Comparison of ENCODE assay signal across 8 mouse cellular contexts in genomic region chr4:59569538-59569937, GRCm38 (mm10). TPM values are rescaled to one million over a fixed set of nuclear protein-coding genes. Genes with fewer than 3 reads are reported as not detected.
DNase-seq lines count a peak whose midpoint lies in the region; ATAC-seq and TF ChIP-seq lines count a peak whose summit lies in the region.

No protein-coding gene starts in this region.

- no peak for TF ChIP-seq EP300 in CH12.LX (IDR thresholded peaks at IDR 0.05; ENCODE audit: low read length)

- H3K79me2 ChIP-seq in CH12.LX (replicated peaks; ENCODE audit: control insufficient read depth, extremely low read depth, insufficient read depth, poor library complexity, severe bottlenecking): no peaks in the 10 kb centered on the region

- TF ChIP-seq POLR2A in CH12.LX (IDR thresholded peaks at IDR 0.05; ENCODE audit: low read depth, low read length): no peak
- no peak for TF ChIP-seq POLR2A in bone marrow, adult 2 months (IDR thresholded peaks at IDR 0.05; ENCODE audit: borderline replicate concordance, control insufficient read depth, low read depth, low read length)

- in situ Hi-C loops in CH12.LX (cut with MboI; ENCODE audit: low pct_ligation_motif_present, low pct_unique_long_range_greater_than_20kb, low sequenced_read_pairs): loop anchor here (5.0 kb wide), 1 partner anchor 202 kb away; no protein-coding TSS in a partner anchor

- no peak overlapping the region for H3K27ac ChIP-seq in CH12.LX (ENCODE audit: insufficient read depth, low read depth)
- no peak overlapping the region for H3K27ac ChIP-seq in bone marrow, adult 2 months (ENCODE audit: control insufficient read depth, insufficient read depth, low read depth, low read length, poor library complexity)
- no peak overlapping the region for H3K27ac ChIP-seq in embryonic facial prominence, embryonic 14.5 days (replicated peaks; ENCODE audit: low read depth, low read length)
- H3K27ac ChIP-seq in lung, embryonic 15.5 days: no peak overlapping the region

- peak overlapping the region; percentile 77 for H3K4me2 ChIP-seq in CH12.LX (ENCODE audit: insufficient read depth, low read depth, poor library complexity, severe bottlenecking)
- no peak overlapping the region for H3K4me2 ChIP-seq in embryonic facial prominence, embryonic 14.5 days (ENCODE audit: low read depth, low read length)
- H3K4me2 ChIP-seq in lung, embryonic 15.5 days: no peak overlapping the region

- peak overlapping the region; percentile 40; the same call in 1 of the 2 replicates for H3K9ac ChIP-seq in CH12.LX (ENCODE audit: insufficient read depth, low read depth)
- H3K9ac ChIP-seq in embryonic facial prominence, embryonic 14.5 days (ENCODE audit: low read depth, low read length): peak overlapping the region; percentile 3; the same call in 1 of the 2 replicates
- H3K9ac ChIP-seq in lung, embryonic 15.5 days: no peak overlapping the region

- H3K4me1 ChIP-seq in CH12.LX (ENCODE audit: control insufficient read depth in 1 of 2, insufficient read depth in 2 of 2): peaks cover 0 to 10% of the 10 kb centered on the region in 2 experiments; a peak in 1 of 4 replicates
- no peaks in the 10 kb centered on the region; the same call in 1 of the 2 replicates for H3K4me1 ChIP-seq in bone marrow, adult 2 months (ENCODE audit: control insufficient read depth, insufficient read depth, low read length)
- no peaks in the 10 kb centered on the region for H3K4me1 ChIP-seq in embryonic facial prominence, embryonic 14.5 days (ENCODE audit: control insufficient read depth, insufficient read depth, low read length)
- no peaks in the 10 kb centered on the region for H3K4me1 ChIP-seq in lung, embryonic 15.5 days

- under 1% methylated on average over 7 of the region's 7 CpGs for WGBS in bone marrow, adult 2 months
- 2% methylated on average over 7 of the region's 7 CpGs for WGBS in embryonic facial prominence, embryonic 14.5 days
- 1% methylated on average over 7 of the region's 7 CpGs for WGBS in lung, embryonic 15.5 days

- H3K36me3 ChIP-seq in CH12.LX (replicated peaks in 1 of 2; ENCODE audit: control insufficient read depth in 1 of 2, insufficient read depth in 1 of 2, low read length in 1 of 2): no peaks in the 10 kb centered on the region
- H3K36me3 ChIP-seq in embryonic facial prominence, embryonic 14.5 days (ENCODE audit: control insufficient read depth, insufficient read depth, low read length): no peaks in the 10 kb centered on the region
- no peaks in the 10 kb centered on the region for H3K36me3 ChIP-seq in lung, embryonic 15.5 days

- TF ChIP-seq RAD21 in CH12.LX (IDR thresholded peaks at IDR 0.05; ENCODE audit: low read depth, low read length): peak; percentile 97

- intact Hi-C loops in heart, postnatal 10 days (cut with DNase I): loop anchor here (1.0 to 2.0 kb wide), 3 partner anchors 188 to 473 kb away; no protein-coding TSS in a partner anchor

- TF ChIP-seq CTCF in CH12.LX (conservative IDR thresholded peaks at IDR 0.05 in 1 of 2, IDR thresholded peaks at IDR 0.05 in 1 of 2; ENCODE audit: low read depth in 2 of 2, low read length in 2 of 2): peak; percentile 34 to 95; a peak in 3 of 4 replicates
- peak; percentile 49; the same call in 1 of the 2 replicates for TF ChIP-seq CTCF in bone marrow, adult 2 months (IDR thresholded peaks at IDR 0.05; ENCODE audit: control insufficient read depth, insufficient read depth, low read length)

- peak; percentile 87 for DNase-seq in CH12.LX (ENCODE audit: extremely low read depth)
- peak; percentile 89 for DNase-seq in embryonic facial prominence, embryonic 14.5 days (ENCODE audit: low spot score)
- peak; percentile 81 to 88 for DNase-seq in heart, postnatal 10 days
- DNase-seq in layer of hippocampus, adult 8-10 months (ENCODE audit: low spot score in 2 of 2): peak; percentile 60 to 83
- DNase-seq in thymus, postnatal 10 days (ENCODE audit: low spot score in 2 of 2): peak; percentile 42 to 84

- H3K4me3 ChIP-seq in CH12.LX (replicated peaks in 1 of 3; ENCODE audit: low read depth in 2 of 3, low read length in 2 of 3, poor library complexity in 1 of 3): peak overlapping the region in 1 of 3 experiments; percentile 34
- H3K4me3 ChIP-seq in bone marrow, adult 2 months (replicated peaks; ENCODE audit: control insufficient read depth, low read depth, low read length): no peak overlapping the region
- no peak overlapping the region for H3K4me3 ChIP-seq in embryonic facial prominence, embryonic 14.5 days (ENCODE audit: low read depth, low read length)
- H3K4me3 ChIP-seq in lung, embryonic 15.5 days: no peak overlapping the region

- no peaks in the 10 kb centered on the region for H3K9me3 ChIP-seq in CH12.LX (replicated peaks; ENCODE audit: low read length)
- 0 out of 2 replicates have a peak, but pooled peaks cover 5% of the 10 kb centered on the region for H3K9me3 ChIP-seq in embryonic facial prominence, embryonic 14.5 days (ENCODE audit: control insufficient read depth, low read length)
- no peaks in the 10 kb centered on the region for H3K9me3 ChIP-seq in lung, embryonic 15.5 days

- peak; percentile 63 for ATAC-seq in embryonic facial prominence, embryonic 14.5 days (ENCODE audit: low read depth)
- ATAC-seq in lung, embryonic 15.5 days (ENCODE audit: borderline replicate concordance, extremely low read depth, low FRiP score, low TSS enrichment): peak; percentile 62; the same call in 1 of the 2 replicates
- peak; percentile 83; the same call in 1 of the 2 replicates for ATAC-seq in neutrophil, adult 5-6 weeks (ENCODE audit: extremely low read depth, insufficient number of reproducible peaks, low FRiP score, poor library complexity, severe bottlenecking)

- dilution Hi-C loops in CH12.LX (cut with MboI; ENCODE audit: extremely low pct_ligation_motif_present, extremely low pct_unique_long_range_greater_than_20kb, low sequenced_read_pairs): no loop called here

- H3K27me3 ChIP-seq in CH12.LX (replicated peaks): no peaks in the 10 kb centered on the region
- no peaks in the 10 kb centered on the region for H3K27me3 ChIP-seq in embryonic facial prominence, embryonic 14.5 days (replicated peaks; ENCODE audit: control insufficient read depth, insufficient read depth, low read length)
- H3K27me3 ChIP-seq in lung, embryonic 15.5 days: no peaks in the 10 kb centered on the region

TF ChIP-seq in CH12.LX, 34 proteins besides CTCF, POLR2A, EP300 and RAD21 (continues in another document):
- TF ChIP-seq SIN3A (IDR thresholded peaks at IDR 0.05; ENCODE audit: low read length): peak; percentile 24; the same call in 1 of the 2 replicates
- TF ChIP-seq USF1 (IDR thresholded peaks at IDR 0.05; ENCODE audit: low read depth, low read length): no peak
- no peak for TF ChIP-seq NELFE (IDR thresholded peaks at IDR 0.05; ENCODE audit: low read depth, low read length)
- no peak for TF ChIP-seq NRF1 (IDR thresholded peaks at IDR 0.05; ENCODE audit: low read depth, low read length)
- peak; percentile 46; the same call in 1 of the 2 replicates for TF ChIP-seq MYC (IDR thresholded peaks at IDR 0.05; ENCODE audit: low read depth, low read length)
- TF ChIP-seq JUND (conservative IDR thresholded peaks at IDR 0.05; ENCODE audit: low read depth, low read length): no peak
- TF ChIP-seq E2F4 (IDR thresholded peaks at IDR 0.05; ENCODE audit: insufficient replicate concordance, low read depth, low read length): no peak
- no peak for TF ChIP-seq CHD1 (IDR thresholded peaks at IDR 0.05; ENCODE audit: low read depth, low read length)
- no peak for TF ChIP-seq MAZ (IDR thresholded peaks at IDR 0.05; ENCODE audit: low read depth, low read length)
- TF ChIP-seq RCOR1 (conservative IDR thresholded peaks at IDR 0.05; ENCODE audit: low read depth, low read length): no peak
- TF ChIP-seq GABPA (IDR thresholded peaks at IDR 0.05; ENCODE audit: insufficient replicate concordance, low read depth, low read length): no peak
- TF ChIP-seq CHD2 (IDR thresholded peaks at IDR 0.05; ENCODE audit: low read length): peak; percentile 82
- no peak for TF ChIP-seq MXI1 (IDR thresholded peaks at IDR 0.05; ENCODE audit: low read depth, low read length)
- peak; percentile 97 for TF ChIP-seq SMC3 (IDR thresholded peaks at IDR 0.05; ENCODE audit: low read depth, low read length)

RNA-seq across cellular contexts. Expression of gene Hsdl2, which starts 11.8 kb away (rescaled TPM):
- total RNA-seq in CH12.LX (2012; rRNA removed) (6.8 and 7.0 TPM in 2 replicates), CH12.LX (2014; rRNA removed) (9.7 and 11.1 TPM in 2 replicates)
- polyA plus RNA-seq in CH12.LX (2012; ENCODE audit: insufficient read length, low read depth): 9.3 and 10.4 TPM in 2 replicates
- polyA plus RNA-seq in bone marrow, adult 2 months (2011; ENCODE audit: insufficient read depth, insufficient read length, low replicate concordance, missing spikeins): 7.7 and 15.2 TPM in 2 replicates
- 23.1 and 25.4 TPM in 2 replicates for polyA plus RNA-seq in embryonic facial prominence, embryonic 14.5 days (2014; fragmentation: Nextera tagmentation; extraction: Ambion mirVana)
- 100 to 1,000 TPM; 253 to 276 TPM for total RNA-seq in heart, postnatal 10 days (2021)
- total RNA-seq in layer of hippocampus, adult 8-10 months (2022): 10 to 100 TPM; 23.0 to 31.4 (median 29.0) TPM
- 20.7 and 22.8 TPM in 2 replicates for polyA plus RNA-seq in lung, embryonic 15.5 days (2015; fragmentation: Nextera tagmentation; extraction: Ambion mirVana)
- 17.7 and 19.1 TPM in 2 replicates for total RNA-seq in neutrophil, adult 5-6 weeks (2017)

RNA-seq across cellular contexts. Expression of gene Ptbp3, which starts 20.4 kb away (rescaled TPM):
- total RNA-seq in CH12.LX (2012; rRNA removed) (45.2 and 45.7 TPM in 2 replicates), CH12.LX (2014; rRNA removed) (81.4 and 85.9 TPM in 2 replicates)
- polyA plus RNA-seq in CH12.LX (2012; ENCODE audit: insufficient read length, low read depth): 40.3 and 48.1 TPM in 2 replicates
- 46.2 and 50.7 TPM in 2 replicates for polyA plus RNA-seq in bone marrow, adult 2 months (2011; ENCODE audit: insufficient read depth, insufficient read length, low replicate concordance, missing spikeins)
- polyA plus RNA-seq in embryonic facial prominence, embryonic 14.5 days (2014; fragmentation: Nextera tagmentation; extraction: Ambion mirVana): 53.0 and 55.5 TPM in 2 replicates
- total RNA-seq in heart, postnatal 10 days (2021): 10 to 100 TPM; 57.4 to 57.9 TPM
- 10 to 100 TPM; 34.8 to 37.4 (median 36.7) TPM for total RNA-seq in layer of hippocampus, adult 8-10 months (2022)
- polyA plus RNA-seq in lung, embryonic 15.5 days (2015; fragmentation: Nextera tagmentation; extraction: Ambion mirVana): 50.3 and 54.2 TPM in 2 replicates
- total RNA-seq in neutrophil, adult 5-6 weeks (2017): 319 and 353 TPM in 2 replicates

RNA-seq across cellular contexts. Expression of gene E130308A19Rik, which starts 56.5 kb away (rescaled TPM):
- 2.4 and 3.4 TPM in 2 replicates for total RNA-seq in CH12.LX (2012; rRNA removed)
- 2.3 and 2.4 TPM in 2 replicates for total RNA-seq in CH12.LX (2014; rRNA removed)
- 2.3 and 3.1 TPM in 2 replicates for polyA plus RNA-seq in CH12.LX (2012; ENCODE audit: insufficient read length, low read depth)
- polyA plus RNA-seq in bone marrow, adult 2 months (2011; ENCODE audit: insufficient read depth, insufficient read length, low replicate concordance, missing spikeins): 3.7 and 6.5 TPM in 2 replicates
- polyA plus RNA-seq in embryonic facial prominence, embryonic 14.5 days (2014; fragmentation: Nextera tagmentation; extraction: Ambion mirVana): 14.9 and 18.5 TPM in 2 replicates
- 10 to 100 TPM; 10.8 to 11.3 TPM for total RNA-seq in heart, postnatal 10 days (2021)
- 10 to 100 TPM; 11.6 to 16.6 (median 13.0) TPM for total RNA-seq in layer of hippocampus, adult 8-10 months (2022)
- polyA plus RNA-seq in lung, embryonic 15.5 days (2015; fragmentation: Nextera tagmentation; extraction: Ambion mirVana): 25.0 and 25.1 TPM in 2 replicates
- 3.7 and 5.2 TPM in 2 replicates for total RNA-seq in neutrophil, adult 5-6 weeks (2017)

Comparison
In these comparisons a context has a peak if more than half of its experiments do, and no peak if none do; other contexts are left out.
1. RNA of gene Hsdl2, which starts 11.8 kb away (total RNA-seq): 253 to 276 TPM in heart, postnatal 10 days; 23.0 to 31.4 TPM in layer of hippocampus, adult 8-10 months, 17.7 to 19.1 TPM in neutrophil, adult 5-6 weeks and 6.8 to 11.1 TPM in CH12.LX; every median in the first group is over 4 times any median in the second.
2. Peak in every context shown above with its lines, with median percentiles within 50 percentile points of each other: DNase-seq and ATAC-seq.